Mouse (Mus musculus) Patski (cell line): ENCODE data around the gene Gse1. TPM values are rescaled to one million over a fixed set of nuclear protein-coding genes. Genes with fewer than 3 reads are reported as not detected.

Experiments used
- ATAC-seq: fragments of 100-300 bp; one replicate; pipeline ENCODE4 v1.8.0; 2021
- CTCF ChIA-PET: fragments of 350-600 bp; sonication (Branson Sonifier 250); formaldehyde crosslinking; loops from one replicate; lab custom pipeline; 2022; ENCODE audit warnings: inconsistent platforms; lab: Charles Lee
- POLR2A ChIA-PET: fragments of 350-600 bp; sonication (Branson Sonifier 250); formaldehyde crosslinking; loops from one replicate; lab custom pipeline; 2022; ENCODE audit warnings: antibody characterized with exemption, inconsistent platforms; lab: Charles Lee
- DNase-seq: peaks from one replicate; pipeline ENCODE4 v3.0.0-alpha.2; 2011; ENCODE audit warnings: low read depth, low spot score
- H3K27me3 ChIP-seq: fragments of 371-371 bp; one replicate; pipeline ENCODE4 v1.5.1; 2021
- CTCF ChIP-seq: fragments of 100-300 bp; IDR thresholded peaks from one replicate; pipeline ENCODE4 v1.5.1; 2021
- in situ Hi-C: fragments of 300-500 bp; cut with MboI; formaldehyde crosslinking; loops from 3 replicates; pipeline ENCODE4 v1.11.1; 2018; ENCODE audit warnings: low pct_unique_long_range_greater_than_20kb, mixed read lengths
- polyA plus RNA-seq: library from polyadenylated mRNA; unstranded; gene quantifications from one replicate; pipeline ENCODE4 v1.2.3, GENCODE M21; 2021

The Gse1 gene
- polyA plus RNA-seq, 1 experiment from 2014 or later, result 19.8 TPM

DNA sequence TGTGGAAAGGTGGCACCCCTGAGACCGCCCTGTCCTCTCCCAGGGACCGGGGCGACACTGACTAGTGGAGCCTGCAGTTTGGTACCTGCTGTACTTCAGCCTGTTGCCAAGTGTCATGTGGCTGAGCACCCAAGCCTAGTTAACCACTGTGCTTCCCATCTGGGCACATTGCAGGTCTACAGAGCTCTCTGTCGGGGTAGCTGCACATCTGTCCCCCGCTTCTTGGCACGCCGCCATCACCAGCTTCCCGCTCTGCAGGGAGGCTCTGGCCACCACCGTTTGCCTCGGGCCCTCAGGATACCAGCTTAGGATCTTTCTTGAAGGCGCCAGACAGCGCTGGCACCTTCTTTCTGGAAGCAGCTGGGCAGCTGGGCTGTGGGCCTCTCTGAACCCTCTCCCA is 6.2 kb downstream of the Gse1 start:
- ChIA-PET POLR2A (interaction anchor here (1.0 kb wide), 1 partner anchor 29 kb away, joined by 3 read pairs; no protein-coding TSS in a partner anchor), CTCF (interaction anchor here (1.4 kb wide), 1 partner anchor 56 kb away, joined by 3 read pairs; no protein-coding TSS in a partner anchor)
- in situ Hi-C loops, result loop anchor here (5.0 kb wide), 1 partner anchor 33 kb away; no protein-coding TSS in a partner anchor
- DNase-seq (no peak), ATAC-seq (no peak)
- TF ChIP-seq CTCF, result no peak
- no peaks in the 10 kb centered on the region for H3K27me3 ChIP-seq

DNA sequence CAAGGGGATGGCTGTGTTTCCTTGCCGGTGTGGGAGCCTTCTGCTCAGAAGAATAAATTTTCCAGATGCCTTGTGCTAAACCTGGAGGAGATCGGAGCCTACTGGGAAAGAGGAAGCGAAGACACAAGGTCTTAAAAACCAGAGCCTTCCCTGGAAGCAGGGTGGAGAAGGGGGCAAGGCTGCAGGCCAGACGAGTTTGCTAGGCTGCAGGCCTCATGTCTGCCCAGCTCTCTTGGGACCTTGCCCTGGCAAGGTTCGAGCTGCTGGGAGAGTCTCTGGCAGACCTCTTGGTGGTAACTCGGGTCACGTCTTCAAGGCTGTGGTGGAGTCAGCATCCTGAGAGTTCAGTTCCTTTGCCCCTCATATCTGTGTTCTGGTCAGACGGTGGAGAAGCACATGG is 6.6 kb downstream of the Gse1 start:
- in situ Hi-C loops, result loop anchor here (5.0 kb wide), 1 partner anchor 32 kb away; no protein-coding TSS in a partner anchor
- ChIA-PET POLR2A (no interaction called here), CTCF (interaction anchor here (1.4 kb wide), 1 partner anchor 56 kb away, joined by 3 read pairs; no protein-coding TSS in a partner anchor)
- no peak for TF ChIP-seq CTCF
- DNase-seq (no peak), ATAC-seq (no peak)
- no peaks in the 10 kb centered on the region for H3K27me3 ChIP-seq

- H3K27me3 ChIP-seq, result no peaks in the 10 kb centered on the region
- in situ Hi-C loops, result no loop called here
- DNase-seq, result no peak
- CTCF ChIA-PET, result no interaction called here
- POLR2A ChIA-PET, result no interaction called here
- TF ChIP-seq CTCF, result no peak
- ATAC-seq, result no peak
Observed at GRCm38 (mm10) chr8:120243222-120243621, 15.0 kb downstream of the Gse1 start.

GRCm38 (mm10) chr8:120243916-120244451 is 15.7 kb downstream of the Gse1 start:
- H3K27me3 ChIP-seq, result no peaks in the 10 kb centered on the region
- DNase-seq (no peak), ATAC-seq (no peak)
- CTCF ChIA-PET, result interaction anchor here (0.8 kb wide), 1 partner anchor 65 kb away, joined by 3 read pairs; no protein-coding TSS in a partner anchor
- in situ Hi-C loops, result no loop called here
- POLR2A ChIA-PET, result no interaction called here
- TF ChIP-seq CTCF, result no peak

- CTCF ChIA-PET, result no interaction called here
- POLR2A ChIA-PET, result no interaction called here
- no peak for DNase-seq
- H3K27me3 ChIP-seq, result no peaks in the 10 kb centered on the region
- in situ Hi-C loops, result no loop called here
- TF ChIP-seq CTCF, result no peak
- no peak for ATAC-seq
Observed at GRCm38 (mm10) chr8:120244553-120244952, 16.3 kb downstream of the Gse1 start.

- no peak for DNase-seq
- ChIA-PET CTCF (interaction anchor here (1.2 kb wide), 1 partner anchor 68 kb away, joined by 4 read pairs; no protein-coding TSS in a partner anchor), POLR2A (no interaction called here)
- no peaks in the 10 kb centered on the region for H3K27me3 ChIP-seq
- no peak for ATAC-seq
- in situ Hi-C loops, result no loop called here
- no peak for TF ChIP-seq CTCF
Observed at GRCm38 (mm10) chr8:120247618-120248017, 19.4 kb downstream of the Gse1 start.

GRCm38 (mm10) chr8:120248031-120248430 is 19.8 kb downstream of the Gse1 start:
- DNase-seq (no peak), ATAC-seq (no peak)
- TF ChIP-seq CTCF, result no peak
- H3K27me3 ChIP-seq, result no peaks in the 10 kb centered on the region
- CTCF ChIA-PET, result interaction anchor here (1.2 kb wide), 1 partner anchor 69 kb away, joined by 4 read pairs; no protein-coding TSS in a partner anchor
- POLR2A ChIA-PET, result no interaction called here
- in situ Hi-C loops, result no loop called here

GRCm38 (mm10) chr8:120248451-120248850 is 20.2 kb downstream of the Gse1 start:
- ATAC-seq, result no peak
- CTCF ChIA-PET, result interaction anchor here (1.2 kb wide), 1 partner anchor 69 kb away, joined by 4 read pairs; no protein-coding TSS in a partner anchor
- no peaks in the 10 kb centered on the region for H3K27me3 ChIP-seq
- in situ Hi-C loops, result no loop called here
- DNase-seq, result no peak
- POLR2A ChIA-PET, result no interaction called here
- no peak for TF ChIP-seq CTCF

DNA sequence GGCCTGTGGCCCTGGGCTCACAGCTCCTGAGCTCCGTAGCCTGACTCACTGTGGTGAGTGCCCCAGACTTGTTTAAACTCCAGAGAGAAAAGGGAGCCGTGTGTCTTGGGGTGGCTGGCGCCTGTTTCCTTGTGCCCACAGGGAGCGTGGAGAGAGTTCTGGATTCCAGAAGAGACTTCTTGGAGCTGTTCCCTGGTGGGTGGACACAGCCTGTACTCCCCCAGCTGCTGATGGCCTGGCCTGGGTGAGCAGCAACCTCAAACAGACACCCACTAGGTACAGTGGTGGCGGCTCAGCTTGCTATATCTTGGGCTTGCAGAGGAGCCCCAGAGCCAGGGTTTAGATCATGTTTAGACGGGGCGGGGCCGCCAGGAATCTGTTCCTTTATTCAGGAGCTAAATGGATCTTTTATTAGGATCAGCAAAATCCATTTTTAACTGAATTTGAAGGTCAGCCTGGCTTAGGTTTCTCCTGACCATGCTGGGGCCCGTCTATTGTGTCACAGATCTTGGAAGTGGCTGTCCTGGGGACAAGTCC is 21.6 kb downstream of the Gse1 start:
- ChIA-PET POLR2A (no interaction called here), CTCF (interaction anchor here (0.8 to 0.9 kb wide), 2 partner anchors 15 to 31 kb away, joined by 3 read pairs; no protein-coding TSS in a partner anchor)
- H3K27me3 ChIP-seq, result no peaks in the 10 kb centered on the region
- in situ Hi-C loops, result no loop called here
- no peak for DNase-seq
- ATAC-seq, result no peak
- TF ChIP-seq CTCF, result no peak

GRCm38 (mm10) chr8:120250750-120251410 is 22.6 kb downstream of the Gse1 start:
- in situ Hi-C loops, result no loop called here
- ChIA-PET POLR2A (no interaction called here), CTCF (interaction anchor here (0.9 kb wide), 1 partner anchor 14 kb away, joined by 3 read pairs; no protein-coding TSS in a partner anchor)
- H3K27me3 ChIP-seq, result no peaks in the 10 kb centered on the region
- ATAC-seq (no peak), DNase-seq (no peak)
- no peak for TF ChIP-seq CTCF
